Mouse (Mus musculus) liver, postnatal 0 days (tissue): ENCODE measurements at regions not wholly inside any gene's neighbourhood (a gene's known extent, or its start where the extent isn't known, plus 50 kb on each side); places are given as distances from the start of the nearest gene placed in this dataset.

ENCODE experiments used
- ATAC-seq: fragments of 200-750 bp; cut with Nextera tagmentation; 2 replicates; pipeline ENCODE4 v1.8.0; 2017; ENCODE audit warnings: mild to moderate bottlenecking, moderate library complexity
- DNase-seq: peaks from one replicate; pipeline ENCODE4 v3.0.0-alpha.2; 2016
- H3K27ac ChIP-seq: fragments of 300-500 bp; sonication (generic); 2 replicates; pipeline ENCODE4 v1.5.1; 2014; ENCODE audit warnings: antibody characterized with exemption, moderate library complexity, mild to moderate bottlenecking, low read depth
- H3K27me3 ChIP-seq: fragments of 300-500 bp; sonication (generic); 2 replicates; pipeline ENCODE4 v1.6.1; 2014; ENCODE audit warnings: low read length, control low read depth, mixed read lengths; ENCODE audit not compliant: insufficient read depth
- H3K36me3 ChIP-seq: fragments of 300-500 bp; sonication (generic); replicated peaks from 2 replicates; pipeline ENCODE4 v1.6.1; 2014; ENCODE audit warnings: mild to moderate bottlenecking, control low read depth, low read length, moderate library complexity, mixed read lengths; ENCODE audit not compliant: insufficient read depth
- H3K4me1 ChIP-seq: fragments of 300-500 bp; sonication (generic); 2 replicates; pipeline ENCODE4 v1.6.1; 2014; ENCODE audit warnings: antibody characterized with exemption, mild to moderate bottlenecking, control low read depth; ENCODE audit not compliant: insufficient read depth
- H3K4me2 ChIP-seq: fragments of 300-500 bp; sonication (generic); 2 replicates; pipeline ENCODE4 v1.6.1; 2014; ENCODE audit warnings: low read depth, mild to moderate bottlenecking, low read length, moderate library complexity, mixed read lengths
- H3K4me3 ChIP-seq: fragments of 300-500 bp; sonication (generic); 2 replicates; pipeline ENCODE4 v1.5.1; 2014; ENCODE audit warnings: low read depth, low read length
- H3K9ac ChIP-seq: fragments of 300-500 bp; sonication (generic); replicated peaks from 2 replicates; pipeline ENCODE4 v1.6.1; 2014; ENCODE audit warnings: mild to moderate bottlenecking, moderate library complexity
- H3K9me3 ChIP-seq: fragments of 300-500 bp; sonication (generic); 2 replicates; pipeline ENCODE4 v1.6.1; 2016; ENCODE audit warnings: mild to moderate bottlenecking, control low read depth, low read length, mixed read lengths
- CTCF ChIP-seq: sonication (generic); IDR thresholded peaks from 2 replicates; pipeline ENCODE4 v1.5.1; 2016; ENCODE audit warnings: antibody characterized with exemption, low read depth
- EP300 ChIP-seq: IDR thresholded peaks from 2 replicates; pipeline ENCODE4 v1.6.1; 2016; ENCODE audit warnings: antibody characterized with exemption, low read depth, mild to moderate bottlenecking
- WGBS: fragments of 180-500 bp; shearing (Covaris S2); extraction: QIAGEN DNeasy Blood & Tissue Kit; methylation state at CpG from one replicate; pipeline ENCODE4 v1.1.7; 2014; ENCODE audit not compliant: insufficient replicate concordance; 5-methylcytosine and 5-hydroxymethylcytosine counted together

- no peak for TF ChIP-seq CTCF
- no peak for TF ChIP-seq EP300
- H3K27me3 ChIP-seq = no peaks in the 10 kb centered on the region
- 72% methylated on average over 6 of the region's 6 CpGs for WGBS
- H3K4me2 ChIP-seq = no peak overlapping the region
- no peak overlapping the region for H3K4me3 ChIP-seq
- H3K4me1 ChIP-seq = no peaks in the 10 kb centered on the region
- DNase-seq (no peak), ATAC-seq (no peak)
- H3K36me3 ChIP-seq = no peaks in the 10 kb centered on the region
- no peak overlapping the region for H3K9ac ChIP-seq
- H3K27ac ChIP-seq = no peak overlapping the region
- H3K9me3 ChIP-seq = no peaks in the 10 kb centered on the region
These were observed 411.9 kb downstream of the Anxa1 start for GRCm38 (mm10) chr19:19978816-19979215.

DNA sequence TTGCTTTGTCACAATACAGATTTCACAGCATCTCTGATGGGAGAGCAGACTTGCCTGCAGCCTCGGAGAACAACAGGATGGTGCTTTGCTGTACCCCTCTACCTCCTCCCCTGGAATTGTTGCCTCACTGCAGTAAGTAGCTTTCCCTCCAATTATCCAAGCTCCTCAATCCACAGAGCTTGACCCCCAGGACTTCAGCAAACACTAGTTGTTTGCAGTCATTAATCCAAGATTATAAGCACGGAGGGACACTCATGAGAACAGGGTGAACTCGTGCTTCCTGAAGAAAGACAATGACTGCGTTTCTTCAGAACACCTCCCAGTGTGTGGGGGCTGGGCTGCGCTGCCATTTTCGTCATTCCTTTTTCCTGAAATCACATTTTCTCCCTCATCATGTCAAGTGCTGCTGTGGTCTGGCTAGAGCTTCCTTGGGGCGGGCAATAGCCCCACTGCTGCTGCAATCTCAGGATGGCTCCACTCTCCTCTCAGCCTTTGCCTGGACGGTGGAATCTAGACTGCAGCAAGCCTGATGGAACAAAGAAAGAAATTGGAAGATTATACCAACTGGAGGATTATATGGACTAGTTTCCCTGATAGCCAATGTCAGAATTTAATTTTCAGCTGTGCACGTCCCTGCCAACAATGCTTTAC, 413.0 kb downstream of the Anxa1 start:
- H3K4me2 ChIP-seq = no peak overlapping the region
- TF ChIP-seq EP300 (no peak), CTCF (no peak)
- no peaks in the 10 kb centered on the region for H3K9me3 ChIP-seq
- H3K36me3 ChIP-seq = no peaks in the 10 kb centered on the region
- no peak overlapping the region for H3K9ac ChIP-seq
- ATAC-seq = no peak
- 44% methylated on average over 9 of the region's 9 CpGs for WGBS
- H3K27me3 ChIP-seq = no peaks in the 10 kb centered on the region
- no peak overlapping the region for H3K4me3 ChIP-seq
- H3K27ac ChIP-seq = no peak overlapping the region
- DNase-seq = no peak
- H3K4me1 ChIP-seq = no peaks in the 10 kb centered on the region

DNA sequence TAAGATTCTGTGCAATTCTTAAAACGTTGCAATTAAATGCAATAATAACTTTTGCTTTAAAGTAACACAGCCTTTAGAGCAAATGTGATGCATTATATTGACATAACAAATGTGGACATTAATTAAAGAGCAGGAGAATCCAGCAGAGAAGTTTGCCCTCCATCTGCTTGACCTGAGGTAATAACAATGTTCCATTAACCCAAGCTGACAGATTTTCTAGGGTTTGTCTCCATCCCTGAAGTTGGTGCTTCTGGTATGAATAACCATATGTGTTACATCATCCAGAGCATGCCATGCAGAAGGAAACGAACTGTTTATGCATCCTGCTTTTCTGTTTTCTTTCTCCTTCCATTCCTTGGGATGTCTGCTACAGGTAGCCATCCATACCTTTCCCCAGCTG, 414.0 kb downstream of the Anxa1 start:
- no peak overlapping the region for H3K4me2 ChIP-seq
- H3K4me3 ChIP-seq = no peak overlapping the region
- H3K27me3 ChIP-seq = no peaks in the 10 kb centered on the region
- ATAC-seq = no peak
- H3K9me3 ChIP-seq = no peaks in the 10 kb centered on the region
- no peaks in the 10 kb centered on the region for H3K36me3 ChIP-seq
- no peak overlapping the region for H3K27ac ChIP-seq
- H3K9ac ChIP-seq = no peak overlapping the region
- 45% methylated on average over 2 of the region's 2 CpGs for WGBS
- TF ChIP-seq CTCF (no peak), EP300 (no peak)
- no peaks in the 10 kb centered on the region for H3K4me1 ChIP-seq
- DNase-seq = no peak

DNA sequence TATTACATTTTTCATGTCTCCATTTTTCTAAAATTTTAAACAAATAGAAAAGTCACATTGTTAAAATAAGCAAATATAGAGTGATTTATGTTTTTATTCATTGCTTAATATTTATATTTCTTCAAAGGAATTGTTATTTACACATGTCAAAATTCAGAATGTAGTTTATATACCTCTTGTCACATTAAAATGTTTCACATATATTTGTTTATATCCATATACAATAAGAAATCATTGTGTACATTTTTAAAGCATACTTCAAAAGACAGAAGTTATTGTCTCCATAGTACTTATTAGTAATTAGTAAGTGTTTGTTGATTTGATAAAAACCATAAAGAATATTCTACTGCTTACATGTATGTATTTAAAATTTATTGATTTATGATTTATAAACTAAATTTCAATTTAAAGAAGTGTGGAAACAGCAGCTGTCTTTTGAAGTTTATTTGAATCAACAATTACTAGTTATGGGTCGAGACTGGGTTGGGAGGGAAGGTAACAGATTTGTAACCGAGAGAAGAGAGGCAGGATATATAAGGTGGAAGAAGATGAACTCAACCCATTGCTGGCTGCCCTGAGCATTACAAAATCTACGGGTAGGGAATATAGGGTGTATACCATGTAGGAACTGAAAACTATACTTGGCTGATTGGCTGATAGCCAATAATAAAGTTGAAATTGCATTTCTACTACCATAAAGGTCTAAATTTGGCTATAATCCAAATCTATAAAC, 420.8 kb downstream of the Anxa1 start:
- no peak overlapping the region for H3K4me2 ChIP-seq
- no peaks in the 10 kb centered on the region for H3K4me1 ChIP-seq
- H3K36me3 ChIP-seq = no peaks in the 10 kb centered on the region
- DNase-seq (no peak), ATAC-seq (no peak)
- no peak overlapping the region for H3K27ac ChIP-seq
- 70% methylated on average over 3 of the region's 3 CpGs for WGBS
- H3K27me3 ChIP-seq = no peaks in the 10 kb centered on the region
- TF ChIP-seq EP300 (no peak), CTCF (no peak)
- no peaks in the 10 kb centered on the region for H3K9me3 ChIP-seq
- no peak overlapping the region for H3K4me3 ChIP-seq
- H3K9ac ChIP-seq = no peak overlapping the region

DNA sequence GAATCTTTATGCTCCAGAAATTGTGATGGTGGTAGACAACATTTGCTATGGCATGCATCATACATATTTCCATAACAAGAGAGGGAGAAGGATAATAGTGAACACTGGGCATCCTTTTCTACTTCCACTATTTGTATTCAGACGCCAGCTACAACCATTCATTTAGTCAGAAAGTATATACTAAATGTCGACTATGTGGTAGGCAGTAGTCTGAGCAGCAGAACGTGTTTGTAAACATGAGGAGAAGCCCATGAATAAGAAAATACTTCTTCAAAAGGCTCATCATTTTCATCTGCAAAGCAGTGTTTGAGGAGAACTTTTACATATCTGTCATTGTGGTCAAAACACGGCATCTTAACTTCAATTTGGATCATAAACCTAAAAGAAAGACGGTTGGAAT, 421.4 kb downstream of the Anxa1 start:
- Histone ChIP-seq H3K4me2 (no peak overlapping the region), H3K36me3 (no peaks in the 10 kb centered on the region), H3K4me1 (no peaks in the 10 kb centered on the region), H3K4me3 (no peak overlapping the region), H3K9ac (no peak overlapping the region), H3K9me3 (no peaks in the 10 kb centered on the region), H3K27me3 (no peaks in the 10 kb centered on the region), H3K27ac (no peak overlapping the region)
- WGBS = 65% methylated on average over 5 of the region's 5 CpGs
- ATAC-seq (no peak), DNase-seq (no peak)
- TF ChIP-seq EP300 = no peak
- TF ChIP-seq CTCF = no peak

GRCm38 (mm10) chr19:19945247-19945646, 445.5 kb downstream of the Anxa1 start:
- H3K4me2 ChIP-seq = no peak overlapping the region
- H3K9ac ChIP-seq = no peak overlapping the region
- no peak overlapping the region for H3K4me3 ChIP-seq
- ATAC-seq (no peak), DNase-seq (no peak)
- no peaks in the 10 kb centered on the region for H3K36me3 ChIP-seq
- no peaks in the 10 kb centered on the region for H3K9me3 ChIP-seq
- TF ChIP-seq CTCF (no peak), EP300 (no peak)
- no peak overlapping the region for H3K27ac ChIP-seq
- no peaks in the 10 kb centered on the region for H3K27me3 ChIP-seq
- WGBS = 63% methylated on average over 1 of the region's 1 CpGs
- no peaks in the 10 kb centered on the region for H3K4me1 ChIP-seq
